Mouse (Mus musculus): ENCODE measurements around the gene Fbxl13. TPM values are rescaled to one million over a fixed set of nuclear protein-coding genes. Genes with fewer than 3 reads are reported as not detected.

Fbxl13 gene
- polyA plus RNA-seq, 1 experiment from 2014 or later = 0.41 TPM

- DNase-seq (ENCODE audit: low spot score) = no peak
- Histone ChIP-seq H3K27ac (no peak overlapping the region), H3K9me3 (no peaks in the 10 kb centered on the region), H3K4me1 (replicated peaks) (peaks cover 3% of the 10 kb centered on the region; the same call in 1 of the 2 replicates), H3K27me3 (ENCODE audit: insufficient read depth, poor library complexity, severe bottlenecking) (no peaks in the 10 kb centered on the region), H3K36me3 (no peaks in the 10 kb centered on the region), H3K4me3 (no peak overlapping the region)
- whole genome bisulfite sequencing = 63% methylated on average over 3 of the region's 3 CpGs
Observed at GRCm38 (mm10) chr5:21496881-21497280, 148.6 kb downstream of the Fbxl13 start.

DNA sequence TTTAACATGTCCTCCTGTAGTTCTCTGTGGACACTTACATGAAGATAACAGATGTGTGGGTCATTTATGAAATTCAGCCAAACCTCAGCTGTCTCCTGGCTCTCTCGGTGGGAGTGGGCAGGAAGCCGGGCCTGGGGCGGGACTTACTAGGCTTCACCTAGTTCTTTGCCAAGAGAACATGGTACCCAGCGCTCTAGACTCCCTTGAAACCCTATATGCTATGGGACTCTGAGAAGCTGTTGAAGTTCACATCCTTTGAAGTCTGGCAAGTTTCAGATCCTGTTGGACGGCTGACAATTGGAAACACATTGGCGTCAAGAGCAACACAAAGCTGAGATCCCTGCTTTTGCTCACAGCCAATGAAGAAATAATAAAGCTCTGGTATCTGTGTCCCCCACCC, 149.1 kb downstream of the Fbxl13 start:
- Histone ChIP-seq H3K4me1 (replicated peaks) (peaks cover 8% of the 10 kb centered on the region), H3K27ac (no peak overlapping the region), H3K9me3 (no peaks in the 10 kb centered on the region), H3K4me3 (no peak overlapping the region), H3K36me3 (no peaks in the 10 kb centered on the region), H3K27me3 (ENCODE audit: insufficient read depth, poor library complexity, severe bottlenecking) (no peaks in the 10 kb centered on the region)
- 75% methylated on average over 6 of the region's 6 CpGs for WGBS
- DNase-seq (ENCODE audit: low spot score) = peak; percentile 35

- peaks cover 13% of the 10 kb centered on the region for H3K4me1 ChIP-seq (replicated peaks)
- no peak for DNase-seq (ENCODE audit: low spot score)
- 68% methylated on average over 3 of the region's 3 CpGs for WGBS
Observed at GRCm38 (mm10) chr5:21494781-21495180, 150.7 kb downstream of the Fbxl13 start.

DNA sequence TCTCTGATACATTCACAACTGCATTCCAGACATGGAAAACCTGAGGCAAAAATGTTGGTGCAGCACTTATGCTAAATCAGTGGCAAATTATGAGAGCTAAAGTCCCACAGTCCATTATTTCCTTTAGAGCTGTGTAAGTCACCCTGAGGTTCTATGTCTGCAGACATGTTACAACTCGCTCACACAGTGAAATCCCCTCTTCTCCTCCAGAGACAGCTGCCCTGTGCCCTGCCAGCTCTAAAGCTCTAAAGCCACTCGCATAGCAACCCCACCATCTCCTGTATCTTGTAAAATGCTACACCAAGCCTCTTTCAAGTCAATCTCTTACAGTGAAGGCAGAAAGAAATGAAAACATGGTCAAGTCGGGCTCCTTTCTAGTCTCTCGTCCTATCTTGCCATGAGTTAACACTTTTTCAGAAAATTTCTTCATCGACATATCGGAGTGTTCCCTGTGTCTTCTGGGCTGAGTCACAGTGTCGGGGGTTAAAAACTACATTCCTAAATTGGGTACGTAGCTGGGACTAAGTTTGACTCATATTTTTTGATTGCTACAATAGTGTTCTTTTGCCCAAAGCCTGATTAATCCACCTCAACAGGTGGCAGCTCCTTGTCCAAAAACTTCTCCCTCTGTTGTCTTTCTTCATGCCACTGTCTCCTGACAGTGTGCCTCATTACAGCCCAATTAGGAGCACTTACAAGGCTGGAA, 152.0 kb downstream of the Fbxl13 start:
- DNase-seq (ENCODE audit: low spot score) = no peak
- Histone ChIP-seq H3K36me3 (no peaks in the 10 kb centered on the region), H3K9me3 (no peaks in the 10 kb centered on the region), H3K4me1 (replicated peaks) (peaks cover 21% of the 10 kb centered on the region), H3K27ac (no peak overlapping the region), H3K4me3 (no peak overlapping the region), H3K27me3 (ENCODE audit: insufficient read depth, poor library complexity, severe bottlenecking) (no peaks in the 10 kb centered on the region)
- 89% methylated on average over 8 of the region's 8 CpGs for WGBS

More at GRCm38 (mm10) chr5:21494781-21495180, 150.7 kb downstream of the Fbxl13 start:
- H3K27ac ChIP-seq = no peak overlapping the region
- H3K4me3 ChIP-seq = no peak overlapping the region
- H3K27me3 ChIP-seq (ENCODE audit: insufficient read depth, poor library complexity, severe bottlenecking) = no peaks in the 10 kb centered on the region
- H3K9me3 ChIP-seq = no peaks in the 10 kb centered on the region
- H3K36me3 ChIP-seq = no peaks in the 10 kb centered on the region

DNA sequence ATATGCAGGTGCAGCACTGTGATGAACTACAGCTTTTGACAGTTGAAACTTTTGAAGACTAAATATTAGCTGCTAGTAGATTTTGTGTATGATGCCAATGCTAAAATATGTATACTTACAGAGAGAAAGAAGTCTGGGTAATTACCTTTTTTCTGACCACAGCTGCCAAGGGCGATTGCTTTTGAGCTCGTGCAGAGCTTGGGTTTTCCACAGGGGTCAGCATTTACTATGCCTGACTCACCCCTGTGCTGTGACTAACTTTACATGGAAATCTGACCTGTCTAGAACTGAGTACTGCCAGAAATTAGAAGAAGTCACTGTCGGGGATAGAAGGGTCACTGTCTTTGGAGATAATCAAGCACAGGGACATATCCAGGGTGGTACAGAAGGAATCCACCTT, 153.2 kb downstream of the Fbxl13 start:
- Histone ChIP-seq H3K4me1 (replicated peaks) (peaks cover 22% of the 10 kb centered on the region), H3K36me3 (no peaks in the 10 kb centered on the region), H3K9me3 (no peaks in the 10 kb centered on the region), H3K27ac (no peak overlapping the region), H3K4me3 (no peak overlapping the region), H3K27me3 (ENCODE audit: insufficient read depth, poor library complexity, severe bottlenecking) (no peaks in the 10 kb centered on the region)
- DNase-seq (ENCODE audit: low spot score) = no peak
- 78% methylated on average over 3 of the region's 3 CpGs for WGBS

DNA sequence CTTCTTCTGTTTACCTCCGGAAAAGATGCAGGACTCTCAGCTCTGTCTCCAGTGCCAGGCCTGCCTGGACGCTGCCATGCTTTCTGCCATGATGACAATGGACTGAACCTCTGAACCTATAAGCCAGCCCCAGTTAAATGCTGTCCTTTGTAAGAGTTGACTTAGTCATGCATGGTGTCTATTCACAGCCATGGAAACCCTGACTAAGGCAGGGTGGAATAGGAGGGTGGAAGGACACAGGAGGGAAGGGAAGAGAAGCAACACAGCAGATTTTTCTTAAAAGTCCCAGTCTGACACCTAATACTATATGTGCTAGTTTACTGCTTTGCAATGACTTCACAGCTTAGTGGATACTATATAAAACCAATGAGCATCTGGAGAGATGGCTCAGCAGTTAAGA, 154.0 kb downstream of the Fbxl13 start:
- 44% methylated on average over 2 of the region's 2 CpGs for WGBS
- Histone ChIP-seq H3K4me3 (no peak overlapping the region), H3K27ac (peak overlapping the region; percentile 43; the same call in 1 of the 2 replicates), H3K36me3 (no peaks in the 10 kb centered on the region), H3K27me3 (ENCODE audit: insufficient read depth, poor library complexity, severe bottlenecking) (no peaks in the 10 kb centered on the region), H3K4me1 (replicated peaks) (peaks cover 22% of the 10 kb centered on the region), H3K9me3 (no peaks in the 10 kb centered on the region)
- DNase-seq (ENCODE audit: low spot score) = no peak

GRCm38 (mm10) chr5:21489135-21489534, 156.3 kb downstream of the Fbxl13 start:
- H3K36me3 ChIP-seq = no peaks in the 10 kb centered on the region
- peaks cover 19% of the 10 kb centered on the region for H3K4me1 ChIP-seq (replicated peaks)
- no peak overlapping the region for H3K4me3 ChIP-seq
- no peak overlapping the region for H3K27ac ChIP-seq
- no peaks in the 10 kb centered on the region for H3K9me3 ChIP-seq
- H3K27me3 ChIP-seq (ENCODE audit: insufficient read depth, poor library complexity, severe bottlenecking) = no peaks in the 10 kb centered on the region
- 76% methylated on average over 4 of the region's 4 CpGs for WGBS
- DNase-seq (ENCODE audit: low spot score) = no peak

GRCm38 (mm10) chr5:21488506-21488905, 156.9 kb downstream of the Fbxl13 start:
- H3K36me3 ChIP-seq = no peaks in the 10 kb centered on the region
- H3K27ac ChIP-seq = no peak overlapping the region
- no peak overlapping the region for H3K4me3 ChIP-seq
- H3K27me3 ChIP-seq (ENCODE audit: insufficient read depth, poor library complexity, severe bottlenecking) = no peaks in the 10 kb centered on the region
- H3K4me1 ChIP-seq (replicated peaks) = peaks cover 19% of the 10 kb centered on the region
- H3K9me3 ChIP-seq = no peaks in the 10 kb centered on the region
- 92% methylated on average over 5 of the region's 5 CpGs for WGBS
- no peak for DNase-seq (ENCODE audit: low spot score)

GRCm38 (mm10) chr5:21487716-21488115, 157.7 kb downstream of the Fbxl13 start:
- no peak for DNase-seq (ENCODE audit: low spot score)
- 89% methylated on average over 3 of the region's 3 CpGs for WGBS
- H3K36me3 ChIP-seq = no peaks in the 10 kb centered on the region
- H3K4me3 ChIP-seq = no peak overlapping the region
- peaks cover 21% of the 10 kb centered on the region for H3K4me1 ChIP-seq (replicated peaks)
- no peaks in the 10 kb centered on the region for H3K9me3 ChIP-seq
- no peaks in the 10 kb centered on the region for H3K27me3 ChIP-seq (ENCODE audit: insufficient read depth, poor library complexity, severe bottlenecking)
- H3K27ac ChIP-seq = no peak overlapping the region

DNA sequence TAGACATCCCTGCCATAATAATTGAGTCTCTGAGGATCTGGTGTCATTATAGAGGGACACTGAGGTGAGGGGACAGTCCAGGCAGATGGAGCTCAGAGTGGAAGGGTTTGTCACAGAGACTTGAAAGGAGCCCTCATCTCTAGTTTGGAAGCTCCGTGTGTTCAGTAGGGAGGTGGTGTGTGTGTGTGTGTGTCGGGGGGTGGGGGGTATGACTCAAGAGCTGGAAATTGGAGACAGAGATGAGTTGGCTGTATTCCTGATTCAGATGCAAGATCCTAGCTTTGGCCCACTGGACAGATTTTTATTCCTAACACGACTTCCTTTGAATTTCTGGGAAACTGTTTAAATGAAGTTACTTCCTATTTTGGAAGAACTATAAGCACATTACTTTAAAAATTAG, 158.1 kb downstream of the Fbxl13 start:
- no peaks in the 10 kb centered on the region for H3K9me3 ChIP-seq
- no peaks in the 10 kb centered on the region for H3K27me3 ChIP-seq (ENCODE audit: insufficient read depth, poor library complexity, severe bottlenecking)
- no peak overlapping the region for H3K27ac ChIP-seq
- DNase-seq (ENCODE audit: low spot score) = no peak
- WGBS = 84% methylated on average over 3 of the region's 3 CpGs
- H3K36me3 ChIP-seq = no peaks in the 10 kb centered on the region
- peaks cover 25% of the 10 kb centered on the region for H3K4me1 ChIP-seq (replicated peaks)
- no peak overlapping the region for H3K4me3 ChIP-seq

GRCm38 (mm10) chr5:21486798-21487197, 158.6 kb downstream of the Fbxl13 start:
- WGBS = 89% methylated on average over 5 of the region's 5 CpGs
- Histone ChIP-seq H3K27ac (no peak overlapping the region), H3K36me3 (no peaks in the 10 kb centered on the region), H3K9me3 (no peaks in the 10 kb centered on the region), H3K27me3 (ENCODE audit: insufficient read depth, poor library complexity, severe bottlenecking) (no peaks in the 10 kb centered on the region), H3K4me3 (no peak overlapping the region), H3K4me1 (replicated peaks) (peaks cover 26% of the 10 kb centered on the region)
- no peak for DNase-seq (ENCODE audit: low spot score)

GRCm38 (mm10) chr5:21485197-21485829, 160.1 kb downstream of the Fbxl13 start:
- peaks cover 17% of the 10 kb centered on the region for H3K4me1 ChIP-seq (replicated peaks)
- no peaks in the 10 kb centered on the region for H3K27me3 ChIP-seq (ENCODE audit: insufficient read depth, poor library complexity, severe bottlenecking)
- H3K9me3 ChIP-seq = no peaks in the 10 kb centered on the region
- 92% methylated on average over 8 of the region's 8 CpGs for WGBS
- no peak overlapping the region for H3K4me3 ChIP-seq
- H3K36me3 ChIP-seq = no peaks in the 10 kb centered on the region
- no peak for DNase-seq (ENCODE audit: low spot score)
- H3K27ac ChIP-seq = no peak overlapping the region

- H3K36me3 ChIP-seq = no peaks in the 10 kb centered on the region
- H3K27me3 ChIP-seq (ENCODE audit: insufficient read depth, poor library complexity, severe bottlenecking) = no peaks in the 10 kb centered on the region
- WGBS = 82% methylated on average over 8 of the region's 8 CpGs
- DNase-seq (ENCODE audit: low spot score) = no peak
- no peak overlapping the region for H3K27ac ChIP-seq
- H3K9me3 ChIP-seq = no peaks in the 10 kb centered on the region
- H3K4me1 ChIP-seq (replicated peaks) = peaks cover 8% of the 10 kb centered on the region
- H3K4me3 ChIP-seq = no peak overlapping the region
Observed at GRCm38 (mm10) chr5:21483275-21483674, 162.2 kb downstream of the Fbxl13 start.

All from hindbrain, embryonic 10.5 days (tissue).